Mouse (Mus musculus) heart, embryonic 14.5 days (tissue): Measurements from ENCODE around the gene Lrtm1. TPM values are rescaled to one million over a fixed set of nuclear protein-coding genes. Genes with fewer than 3 reads are reported as not detected.

ENCODE experiments used
- ATAC-seq: fragments of 200-750 bp; cut with Nextera tagmentation; 2 replicates; pipeline ENCODE4 v1.8.0; 2017; ENCODE audit warnings: low read depth, moderate TSS enrichment; ENCODE audit not compliant: insufficient number of reproducible peaks, insufficient read depth, low FRiP score
- H3K27ac ChIP-seq, 2 experiments: fragments of 200-500 bp in 1 of 2; fragments of 300-500 bp in 1 of 2; sonication (generic) in 1 of 2; replicated peaks in 1 of 2; 2 replicates each; pipeline ENCODE4 v1.5.1; 2012 to 2014; ENCODE audit warnings: low read depth in 2 of 2, low read length in 2 of 2, control low read depth in 1 of 2, mild to moderate bottlenecking in 1 of 2, mixed read lengths in 1 of 2; ENCODE audit not compliant: control insufficient read depth in 1 of 2, insufficient read depth in 1 of 2
- H3K27me3 ChIP-seq: fragments of 300-500 bp; sonication (generic); 2 replicates; pipeline ENCODE4 v1.6.1; 2014; ENCODE audit warnings: mild to moderate bottlenecking, low read length, control low read depth; ENCODE audit not compliant: control insufficient read depth, insufficient read depth
- H3K36me3 ChIP-seq: fragments of 300-500 bp; sonication (generic); 2 replicates; pipeline ENCODE4 v1.6.1; 2014; ENCODE audit warnings: mild to moderate bottlenecking, control low read depth, low read length, mixed read lengths; ENCODE audit not compliant: control insufficient read depth, insufficient read depth
- H3K4me1 ChIP-seq, 2 experiments: fragments of 200-500 bp in 1 of 2; fragments of 300-500 bp in 1 of 2; sonication (generic) in 1 of 2; 2 replicates each; pipeline ENCODE4 v1.6.1; 2012 to 2014; ENCODE audit warnings: low read length in 2 of 2, control low read depth in 1 of 2, mixed read lengths in 1 of 2; ENCODE audit not compliant: control insufficient read depth in 2 of 2, insufficient read depth in 2 of 2
- H3K4me2 ChIP-seq: fragments of 300-500 bp; sonication (generic); 2 replicates; pipeline ENCODE4 v1.6.1; 2014; ENCODE audit warnings: mild to moderate bottlenecking, low read length
- H3K4me3 ChIP-seq, 2 experiments: fragments of 200-500 bp in 1 of 2; fragments of 300-500 bp in 1 of 2; sonication (generic) in 1 of 2; 2 replicates each; pipeline ENCODE4 v1.5.1; 2012 to 2014; ENCODE audit warnings: low read length in 2 of 2, mild to moderate bottlenecking in 2 of 2, control low read depth in 1 of 2, low read depth in 1 of 2, moderate library complexity in 1 of 2; ENCODE audit not compliant: control insufficient read depth in 1 of 2, insufficient read depth in 1 of 2
- H3K9ac ChIP-seq: fragments of 300-500 bp; sonication (generic); 2 replicates; pipeline ENCODE4 v1.6.1; 2014; ENCODE audit warnings: mild to moderate bottlenecking, low read length
- H3K9me3 ChIP-seq: fragments of 300-500 bp; sonication (generic); 2 replicates; pipeline ENCODE4 v1.6.1; 2016; ENCODE audit warnings: low read length, control low read depth; ENCODE audit not compliant: control insufficient read depth
- WGBS: fragments of 180-500 bp; shearing (Covaris S2); extraction: QIAGEN DNeasy Blood & Tissue Kit; methylation state at CpG from one replicate; pipeline ENCODE4 v1.1.7; 2014; 5-methylcytosine and 5-hydroxymethylcytosine counted together
- polyA plus RNA-seq: library from polyadenylated mRNA; unstranded; fragments of >200 nt; fragmentation: Nextera tagmentation; extraction: Ambion mirVana; gene quantifications from 2 replicates; pipeline ENCODE4 v1.2.1, GENCODE M21; 2014

Gene Lrtm1
- polyA plus RNA-seq, 1 experiment from 2014 or later: 2.1 TPM

DNA sequence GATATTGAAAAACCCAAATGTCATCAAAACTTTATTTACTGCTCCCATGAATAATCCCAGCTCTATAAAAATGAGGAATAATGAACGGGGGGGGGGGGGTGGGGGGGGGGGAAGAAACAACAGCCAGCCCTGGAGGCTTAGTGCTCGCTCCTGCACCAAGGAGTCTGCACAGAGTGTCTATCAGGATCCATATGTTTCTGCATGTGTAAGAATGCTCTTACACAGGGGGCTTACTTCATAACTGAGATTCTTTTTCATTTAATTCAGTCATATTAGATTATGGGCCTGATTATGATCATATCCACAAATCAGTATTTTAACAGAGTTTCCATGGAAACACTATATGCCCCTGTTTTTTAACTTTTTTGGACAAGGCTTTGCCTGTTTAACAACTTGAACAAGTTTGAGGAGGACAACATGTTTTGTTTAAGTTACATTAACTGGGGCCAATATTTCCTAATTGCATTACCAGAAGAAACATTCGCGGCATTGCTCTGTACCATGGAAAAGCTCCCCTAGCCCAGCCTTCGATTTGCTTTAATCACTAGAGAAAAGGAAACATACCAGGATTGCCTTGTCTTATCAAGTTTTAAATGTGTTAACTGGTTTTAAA, 12.7 kb upstream of the Lrtm1 start:
- H3K27ac ChIP-seq: no peak overlapping the region
- H3K9me3 ChIP-seq: no peaks in the 10 kb centered on the region
- H3K4me3 ChIP-seq: no peak overlapping the region
- H3K4me2 ChIP-seq: no peak overlapping the region
- 85% methylated on average over 4 of the region's 5 CpGs for WGBS
- no peaks in the 10 kb centered on the region for H3K27me3 ChIP-seq
- H3K36me3 ChIP-seq: no peaks in the 10 kb centered on the region
- no peak for ATAC-seq
- H3K4me1 ChIP-seq: peaks cover 0 to under 1% of the 10 kb centered on the region in 2 experiments; a peak in 1 of 4 replicates
- H3K9ac ChIP-seq: no peak overlapping the region

DNA sequence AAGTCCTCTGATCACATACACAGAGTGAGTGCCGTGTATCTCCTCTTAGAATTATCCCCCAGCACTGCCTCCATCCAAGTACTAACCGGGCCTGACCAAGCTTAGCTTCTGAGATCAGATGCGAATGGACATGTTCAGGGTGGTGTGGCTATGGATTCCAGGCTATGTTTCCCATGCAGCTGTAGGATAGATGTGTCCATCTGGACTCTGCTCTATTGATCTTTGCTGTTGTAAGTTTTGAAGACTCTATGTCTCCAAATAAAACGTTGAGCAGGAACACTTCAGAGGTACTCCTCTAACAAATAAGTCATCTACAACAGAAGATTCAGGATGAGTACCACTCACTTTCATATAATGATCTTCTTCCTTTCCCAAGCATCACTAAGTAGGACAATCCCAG, 8.4 kb upstream of the Lrtm1 start:
- no peak overlapping the region for H3K4me3 ChIP-seq
- H3K27ac ChIP-seq: no peak overlapping the region
- H3K9ac ChIP-seq: no peak overlapping the region
- H3K4me2 ChIP-seq: no peak overlapping the region
- H3K36me3 ChIP-seq: no peaks in the 10 kb centered on the region
- no peak for ATAC-seq
- 87% methylated on average over 4 of the region's 4 CpGs for WGBS
- H3K4me1 ChIP-seq: peaks cover 0 to 5% of the 10 kb centered on the region in 2 experiments; a peak in 1 of 4 replicates
- no peaks in the 10 kb centered on the region; the same call in 1 of the 2 replicates for H3K27me3 ChIP-seq
- H3K9me3 ChIP-seq: no peaks in the 10 kb centered on the region

DNA sequence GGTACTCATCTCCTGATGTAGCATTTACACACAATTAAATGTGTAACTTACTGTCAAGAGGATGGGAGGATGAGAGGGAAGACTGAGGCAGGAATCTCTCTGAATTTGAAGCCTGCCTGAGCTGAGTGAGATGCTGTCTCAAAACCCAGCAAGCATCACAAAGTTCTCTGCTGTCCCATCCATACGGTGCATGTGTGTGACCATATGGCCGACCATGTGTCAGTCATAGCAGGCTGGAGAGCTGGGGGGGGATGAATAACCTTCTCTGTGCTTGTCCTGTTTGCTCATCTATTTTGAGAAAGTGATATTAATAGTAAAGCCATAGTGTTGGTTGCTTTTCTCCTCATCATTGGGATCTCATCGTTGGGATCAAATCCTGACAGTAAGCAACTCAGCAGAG, 4.8 kb upstream of the Lrtm1 start:
- Histone ChIP-seq H3K27me3 (no peaks in the 10 kb centered on the region; the same call in 1 of the 2 replicates), H3K36me3 (no peaks in the 10 kb centered on the region), H3K27ac (no peak overlapping the region), H3K4me3 (no peak overlapping the region), H3K4me2 (no peak overlapping the region), H3K9me3 (no peaks in the 10 kb centered on the region), H3K4me1 (peaks cover 7 to 16% of the 10 kb centered on the region in 2 experiments), H3K9ac (no peak overlapping the region)
- 93% methylated on average over 3 of the region's 3 CpGs for WGBS
- no peak for ATAC-seq

DNA sequence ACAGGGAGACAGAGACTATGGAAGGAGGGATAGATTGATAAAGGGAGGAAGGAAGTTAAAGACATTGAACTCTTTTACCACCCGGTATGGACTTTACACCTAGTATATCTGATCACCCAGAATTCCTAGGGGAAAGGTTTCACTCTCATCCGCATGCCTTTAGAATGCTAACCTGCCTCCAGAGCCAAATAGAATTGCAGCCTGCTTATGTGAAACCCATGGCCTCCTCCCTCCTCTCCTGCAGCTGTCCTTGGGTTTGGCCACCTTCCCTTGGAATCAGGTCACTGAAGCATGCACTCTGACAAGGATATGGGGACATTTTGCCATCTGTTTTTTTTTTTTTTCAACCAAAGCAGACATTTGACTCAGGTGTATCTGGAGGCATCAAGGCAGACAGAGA, 3.3 kb upstream of the Lrtm1 start:
- H3K9me3 ChIP-seq: no peaks in the 10 kb centered on the region
- WGBS: 82% methylated on average over 2 of the region's 2 CpGs
- no peaks in the 10 kb centered on the region for H3K36me3 ChIP-seq
- H3K27me3 ChIP-seq: no peaks in the 10 kb centered on the region; the same call in 1 of the 2 replicates
- H3K4me1 ChIP-seq: peaks cover 10 to 21% of the 10 kb centered on the region in 2 experiments
- no peak overlapping the region for H3K4me2 ChIP-seq
- H3K9ac ChIP-seq: no peak overlapping the region
- H3K4me3 ChIP-seq: no peak overlapping the region
- ATAC-seq: no peak
- H3K27ac ChIP-seq: no peak overlapping the region

DNA sequence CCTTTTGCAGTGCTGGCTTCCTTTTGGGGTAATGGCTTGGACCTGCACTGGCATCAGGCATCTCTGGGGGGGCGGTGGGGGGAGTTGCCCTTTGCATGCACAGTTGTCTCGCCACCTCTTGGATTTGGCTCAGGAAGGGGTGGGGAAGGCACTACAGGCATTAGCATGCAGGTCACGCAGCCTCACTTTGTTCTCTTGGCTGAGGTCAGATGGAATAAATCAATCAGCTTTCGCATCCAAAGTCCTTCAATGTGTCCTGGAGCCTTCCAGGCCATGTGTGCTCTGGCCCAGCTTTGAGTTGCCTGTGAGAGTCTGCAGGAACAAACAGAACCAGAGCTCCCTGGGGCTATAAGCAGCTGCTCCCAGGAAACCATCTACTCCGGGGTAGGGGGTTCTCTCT, 2.1 kb upstream of the Lrtm1 start:
- H3K4me3 ChIP-seq: no peak overlapping the region
- H3K9ac ChIP-seq: no peak overlapping the region
- no peaks in the 10 kb centered on the region for H3K36me3 ChIP-seq
- no peaks in the 10 kb centered on the region; the same call in 1 of the 2 replicates for H3K27me3 ChIP-seq
- peaks cover 10 to 16% of the 10 kb centered on the region in 2 experiments for H3K4me1 ChIP-seq
- no peaks in the 10 kb centered on the region for H3K9me3 ChIP-seq
- no peak overlapping the region for H3K27ac ChIP-seq
- ATAC-seq: no peak
- 76% methylated on average over 5 of the region's 5 CpGs for WGBS
- H3K4me2 ChIP-seq: no peak overlapping the region

DNA sequence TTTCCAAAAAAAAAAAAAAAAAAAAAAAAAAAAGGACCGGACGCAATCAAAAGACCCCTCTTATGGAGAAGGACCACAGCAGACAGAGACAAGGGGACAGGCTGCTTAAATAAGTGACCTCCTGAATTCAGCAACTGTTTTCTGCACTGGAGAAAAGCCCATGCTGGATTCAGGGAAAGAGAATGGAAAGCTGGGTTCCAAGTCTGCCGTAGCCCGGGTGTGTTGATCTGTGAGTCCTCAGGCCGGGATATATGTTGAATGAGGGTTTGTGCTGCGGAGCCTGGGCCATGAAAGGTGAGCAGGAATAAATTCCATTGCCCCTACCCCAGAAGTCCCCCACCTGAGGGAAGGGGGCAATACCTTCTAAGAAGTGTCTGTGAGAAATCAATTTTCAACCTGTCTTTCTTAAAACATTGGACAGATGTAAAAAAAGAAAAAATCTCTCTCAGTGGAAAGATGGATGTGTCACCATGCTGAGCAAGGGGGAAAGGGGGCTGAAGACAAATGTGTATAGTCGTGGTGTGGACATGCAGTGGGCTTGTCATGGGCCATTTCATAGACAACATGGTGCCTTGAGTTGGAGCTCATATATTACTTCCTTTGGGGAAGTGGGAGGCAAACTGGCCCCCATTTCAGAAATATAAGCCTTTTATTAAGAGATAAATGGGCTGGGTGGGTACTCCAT, 450 bp downstream of the Lrtm1 start:
- H3K4me3 ChIP-seq: peak overlapping the region; percentile 1 to 18; a peak in 2 of 4 replicates
- H3K36me3 ChIP-seq: no peaks in the 10 kb centered on the region
- H3K27me3 ChIP-seq: no peaks in the 10 kb centered on the region
- H3K9ac ChIP-seq: peak overlapping the region; percentile 5; the same call in 1 of the 2 replicates
- 27% methylated on average over 7 of the region's 7 CpGs for WGBS
- no peaks in the 10 kb centered on the region for H3K9me3 ChIP-seq
- peak overlapping the region; percentile 36 for H3K4me2 ChIP-seq
- peak overlapping the region; percentile 62 to 73 for H3K27ac ChIP-seq
- peaks cover 11 to 16% of the 10 kb centered on the region in 2 experiments for H3K4me1 ChIP-seq
- no peak for ATAC-seq

DNA sequence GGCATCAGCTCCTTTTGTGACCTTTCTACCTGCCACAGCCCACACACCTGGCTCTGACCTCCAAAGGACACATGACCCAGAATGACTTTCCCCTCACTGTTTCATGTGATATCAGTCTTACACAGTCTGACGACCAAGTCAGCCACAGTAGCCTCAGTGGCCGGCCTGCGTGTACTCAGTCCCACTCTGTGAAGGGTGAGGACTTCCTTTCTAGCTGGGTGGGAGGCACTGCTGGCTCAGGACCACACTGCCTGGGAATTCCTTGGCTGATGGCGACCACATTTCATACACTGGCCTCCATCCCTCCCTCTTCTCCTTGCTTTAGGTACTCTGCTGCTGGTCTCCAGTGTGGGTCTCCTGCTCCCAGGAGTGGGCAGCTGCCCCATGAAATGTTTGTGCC, 3.3 kb downstream of the Lrtm1 start:
- no peaks in the 10 kb centered on the region for H3K27me3 ChIP-seq
- WGBS: 76% methylated on average over 4 of the region's 4 CpGs
- H3K4me2 ChIP-seq: no peak overlapping the region
- no peaks in the 10 kb centered on the region for H3K9me3 ChIP-seq
- H3K4me1 ChIP-seq: peaks cover 16 to 17% of the 10 kb centered on the region in 2 experiments
- no peak overlapping the region for H3K4me3 ChIP-seq
- no peak for ATAC-seq
- H3K36me3 ChIP-seq: no peaks in the 10 kb centered on the region
- no peak overlapping the region for H3K27ac ChIP-seq
- H3K9ac ChIP-seq: no peak overlapping the region
